Mouse (Mus musculus): ENCODE measurements at regions not wholly inside any gene's neighbourhood (a gene's known extent, or its start where the extent isn't known, plus 50 kb on each side); places are given as distances from the start of the nearest gene placed in this dataset.

DNA sequence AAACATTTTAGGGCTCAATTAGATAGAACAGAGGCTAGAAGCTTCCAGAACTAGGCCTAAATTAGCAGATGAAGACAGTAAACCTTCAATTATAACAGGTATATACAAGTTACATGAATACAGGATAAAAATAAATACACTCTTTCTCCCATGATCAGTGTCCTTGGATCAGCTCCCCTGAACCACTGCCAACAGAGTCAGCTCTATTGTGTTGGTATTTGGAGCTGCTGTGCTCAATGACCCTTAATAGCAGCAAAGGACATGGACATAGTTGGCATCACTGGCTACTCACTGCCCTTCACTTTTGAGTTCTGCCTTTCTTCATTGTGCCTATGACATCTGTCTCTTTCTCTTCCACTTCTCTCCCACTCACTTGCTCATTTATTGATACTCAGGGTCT, 639.1 kb upstream of the 4921530L21Rik start:
- DNase-seq (ENCODE audit: extremely low spot score in 1 of 2, low spot score in 1 of 2): no peak

DNA sequence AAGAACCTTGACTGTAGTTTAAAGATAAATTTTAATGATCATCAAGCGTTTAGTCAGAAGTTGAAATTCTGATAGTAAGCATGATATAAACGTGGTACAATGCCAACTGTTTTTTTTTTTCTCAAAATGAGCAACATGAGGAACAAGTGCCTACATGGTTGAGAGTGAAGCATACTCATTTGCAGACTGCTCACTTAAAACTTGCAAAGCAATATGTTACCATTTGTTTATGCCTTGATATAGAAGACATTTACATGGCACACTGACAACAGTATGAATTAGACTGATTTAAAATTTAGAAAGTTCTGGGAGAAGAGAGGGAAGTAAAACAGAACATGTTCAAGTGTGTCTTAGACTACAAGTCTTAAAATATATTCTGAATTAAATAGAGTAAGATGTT, 632.2 kb upstream of the 4921530L21Rik start:
- DNase-seq (ENCODE audit: extremely low spot score in 1 of 2, low spot score in 1 of 2): peak in 1 of 2 experiments; percentile 0

DNA sequence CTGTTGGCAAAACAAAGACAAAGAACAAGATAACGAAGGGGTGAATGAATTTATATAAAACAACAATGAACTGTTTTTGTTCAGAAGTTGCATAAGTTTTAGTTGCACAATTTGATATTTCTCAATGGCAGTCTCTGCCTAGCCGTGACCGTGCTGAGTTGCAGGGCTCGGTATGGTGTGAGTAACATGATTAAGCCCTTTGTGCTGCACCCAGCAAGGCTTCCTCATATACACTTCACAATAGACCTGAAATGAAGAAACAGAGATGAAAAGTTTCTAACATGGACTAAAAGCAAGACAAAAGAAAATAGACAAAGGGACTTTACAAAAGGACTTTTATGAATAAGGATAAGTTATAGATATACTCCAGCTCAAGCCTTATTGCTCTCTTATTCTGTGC, 624.9 kb upstream of the 4921530L21Rik start:
- no peak for DNase-seq (ENCODE audit: extremely low spot score in 1 of 2, low spot score in 1 of 2)

DNA sequence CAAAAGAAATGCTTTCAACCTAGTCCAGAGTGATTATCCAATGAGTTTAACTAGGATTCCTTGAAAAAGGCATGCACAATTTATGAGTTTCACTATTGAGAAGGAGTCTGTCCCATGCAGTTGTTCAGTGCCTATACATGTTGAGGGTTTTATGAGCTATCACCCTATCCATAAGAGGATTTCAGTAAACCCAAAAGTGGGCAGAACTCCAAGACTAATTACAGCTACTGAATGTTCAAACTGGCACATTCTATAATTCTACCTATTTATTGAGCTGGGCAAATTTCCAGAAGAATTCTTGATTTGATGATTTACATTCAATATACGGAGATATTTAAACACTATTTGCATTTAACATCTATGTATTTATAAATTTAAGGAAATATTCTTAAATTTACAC, 599.6 kb upstream of the 4921530L21Rik start:
- no peak for DNase-seq (ENCODE audit: extremely low spot score in 1 of 2, low spot score in 1 of 2)

DNA sequence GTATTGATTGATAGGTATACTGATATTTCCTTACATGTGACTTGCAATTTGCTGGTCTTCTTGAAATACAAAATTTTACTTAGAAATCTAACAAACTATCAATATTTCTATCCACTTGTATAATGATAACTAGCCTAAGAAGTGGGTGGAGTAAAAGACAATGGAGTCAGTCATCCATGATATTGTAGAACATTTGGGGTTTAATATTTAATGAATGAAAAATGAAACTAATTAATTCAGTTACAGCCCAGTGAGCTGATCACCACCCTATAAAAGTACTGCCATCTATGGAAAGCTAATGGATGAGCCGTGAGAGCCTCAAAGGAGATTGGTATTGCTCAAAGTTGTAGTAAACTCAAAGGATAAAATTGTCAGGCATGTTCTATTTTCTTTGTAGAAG, 599.0 kb upstream of the 4921530L21Rik start:
- DNase-seq (ENCODE audit: extremely low spot score in 1 of 2, low spot score in 1 of 2): no peak

DNA sequence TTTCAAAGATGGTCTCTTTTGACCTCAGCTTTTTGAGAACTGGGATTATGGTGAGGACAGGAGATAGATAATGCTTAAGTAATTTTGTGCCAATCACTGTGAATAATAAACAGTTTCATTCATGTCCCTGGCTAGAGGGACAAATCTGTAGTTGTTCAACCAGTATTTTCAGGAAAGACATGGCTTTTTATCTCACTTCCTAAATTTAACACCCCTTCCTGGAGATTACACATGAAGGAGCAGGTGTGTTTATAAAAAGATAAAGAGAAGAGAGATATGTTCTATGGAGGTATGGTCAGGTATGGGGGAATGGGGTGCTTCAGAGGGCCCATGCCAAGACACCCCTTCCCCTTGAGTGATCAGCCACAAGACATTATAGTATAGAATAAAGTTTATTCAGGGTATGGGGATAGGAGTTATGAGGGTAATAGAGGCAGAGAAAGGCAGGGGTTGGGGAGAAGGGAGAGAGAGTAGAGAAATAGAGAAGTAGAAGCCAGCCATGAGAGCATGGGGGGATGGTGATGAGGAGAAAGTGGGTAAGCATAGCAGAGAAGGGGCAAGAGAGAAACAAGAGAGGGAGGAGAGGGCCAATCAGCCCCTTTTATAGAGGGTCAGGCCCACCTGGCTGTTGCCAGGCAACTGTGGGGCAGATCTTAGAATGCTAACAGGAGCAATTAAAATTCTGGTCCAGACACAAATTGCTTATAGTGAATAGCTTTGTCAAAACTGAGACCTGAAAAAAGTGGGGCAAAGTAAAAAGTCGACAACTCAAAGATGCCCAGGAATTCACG, 566.7 kb upstream of the 4921530L21Rik start:
- no peak for DNase-seq (ENCODE audit: extremely low spot score in 1 of 2, low spot score in 1 of 2)

DNA sequence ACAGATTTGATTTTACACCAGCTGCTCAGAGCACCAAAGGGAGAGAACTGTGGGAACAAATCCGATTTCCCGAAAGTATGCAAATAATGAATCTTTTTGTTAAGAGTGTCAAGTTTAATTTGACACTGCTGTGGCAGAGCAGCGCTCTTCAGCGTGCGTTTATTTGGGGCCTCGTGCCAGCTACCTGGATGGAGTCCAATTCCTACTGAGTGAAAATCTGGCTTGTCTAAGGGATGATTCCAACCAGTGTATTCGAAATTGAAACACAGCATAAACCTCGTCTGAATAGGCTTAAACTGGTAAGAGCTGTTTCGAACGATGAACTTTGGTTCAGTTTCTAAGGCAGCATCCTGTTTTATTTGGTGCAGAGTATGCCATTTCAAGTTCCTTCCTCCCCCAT, 524.1 kb upstream of the 4921530L21Rik start:
- DNase-seq (ENCODE audit: extremely low spot score in 1 of 2, low spot score in 1 of 2): peak; percentile 1 to 75

Measured in frontal cortex, adult 2 months (tissue).